Mouse (Mus musculus) stomach, postnatal 0 days (tissue): ENCODE results near the gene Prickle1. TPM values are rescaled to one million over a fixed set of nuclear protein-coding genes. Genes with fewer than 3 reads are reported as not detected.

Experiments used
- ATAC-seq: fragments of 200-750 bp; cut with Nextera tagmentation; 2 replicates; pipeline ENCODE4 v1.8.0; 2017; ENCODE audit not compliant: low FRiP score, low TSS enrichment
- DNase-seq: peaks from one replicate; pipeline ENCODE4 v3.0.0-alpha.2; 2016; ENCODE audit warnings: low spot score
- H3K27ac ChIP-seq: fragments of 300-500 bp; sonication (generic); replicated peaks from 2 replicates; pipeline ENCODE4 v1.5.1; 2014; ENCODE audit warnings: mild to moderate bottlenecking, control low read depth
- H3K27me3 ChIP-seq: fragments of 300-500 bp; sonication (generic); 2 replicates; pipeline ENCODE4 v1.6.1; 2014; ENCODE audit warnings: low read length; ENCODE audit not compliant: control insufficient read depth, insufficient read depth
- H3K36me3 ChIP-seq: fragments of 300-500 bp; sonication (generic); 2 replicates; pipeline ENCODE4 v1.6.1; 2014; ENCODE audit warnings: low read length, mixed read lengths; ENCODE audit not compliant: control insufficient read depth, insufficient read depth
- H3K4me1 ChIP-seq: fragments of 300-500 bp; sonication (generic); replicated peaks from 2 replicates; pipeline ENCODE4 v1.6.1; 2014; ENCODE audit warnings: antibody characterized with exemption; ENCODE audit not compliant: control insufficient read depth, insufficient read depth
- H3K4me2 ChIP-seq: fragments of 300-500 bp; sonication (generic); replicated peaks from 2 replicates; pipeline ENCODE4 v1.6.1; 2014; ENCODE audit warnings: low read depth, mild to moderate bottlenecking, control low read depth, moderate library complexity
- H3K4me3 ChIP-seq: fragments of 300-500 bp; sonication (generic); 2 replicates; pipeline ENCODE4 v1.5.1; 2014; ENCODE audit warnings: low read depth, low read length, control low read depth
- H3K9ac ChIP-seq: fragments of 300-500 bp; sonication (generic); 2 replicates; pipeline ENCODE4 v1.6.1; 2014; ENCODE audit warnings: mild to moderate bottlenecking, low read length, control low read depth, mixed read lengths
- H3K9me3 ChIP-seq: fragments of 300-500 bp; sonication (generic); 2 replicates; pipeline ENCODE4 v1.6.1; 2016; ENCODE audit warnings: low read length; ENCODE audit not compliant: control insufficient read depth
- CTCF ChIP-seq: IDR thresholded peaks from 2 replicates; pipeline ENCODE4 v1.5.1; 2016; ENCODE audit warnings: antibody characterized with exemption, low read depth, mild to moderate bottlenecking, moderate library complexity
- EP300 ChIP-seq: optimal IDR thresholded peaks from 2 replicates; pipeline ENCODE3; 2016; ENCODE audit warnings: antibody characterized with exemption
- WGBS: fragments of 180-500 bp; shearing (Covaris S2); extraction: QIAGEN DNeasy Blood & Tissue Kit; methylation state at CpG from one replicate; pipeline ENCODE4 v1.1.7; 2014; 5-methylcytosine and 5-hydroxymethylcytosine counted together
- polyA plus RNA-seq: library from polyadenylated mRNA; unstranded; fragments of >200 nt; fragmentation: Nextera tagmentation; extraction: Ambion mirVana; gene quantifications from 2 replicates; pipeline ENCODE4 v1.2.1, GENCODE M21; 2015

Prickle1 gene
- 6.5 and 8.1 TPM in 2 replicates for polyA plus RNA-seq

DNA sequence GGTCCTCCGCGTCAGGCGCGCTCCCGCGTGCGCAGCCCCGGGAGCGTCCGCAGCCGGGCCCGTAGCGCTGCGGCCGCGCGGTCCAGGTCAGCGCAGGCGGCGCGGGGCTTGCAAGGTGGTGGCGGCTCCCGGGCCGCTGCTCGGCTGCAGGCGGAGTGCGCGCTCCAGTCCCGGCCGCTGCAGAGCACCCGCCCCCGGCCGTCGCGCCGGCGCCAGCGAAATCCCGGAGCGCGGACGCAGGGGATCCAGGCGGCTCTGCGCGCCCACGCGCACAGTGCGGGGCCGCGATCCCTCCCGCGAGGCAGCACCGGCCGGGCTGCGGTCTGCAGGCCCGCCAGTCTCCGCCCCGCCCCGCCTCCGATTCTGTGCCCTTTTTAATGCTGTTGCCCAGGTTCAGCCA, at the start of gene Prickle1:
Prickle1 (minus strand) TSS at position 146 of the 400 bp plus-strand sequence.
- no peaks in the 10 kb centered on the region for H3K9me3 ChIP-seq
- H3K36me3 ChIP-seq, result no peaks in the 10 kb centered on the region
- peak within 1 kb of the TSS; percentile 89 for H3K4me2 ChIP-seq
- H3K27me3 ChIP-seq, result no peaks in the 10 kb centered on the region
- under 1% methylated on average over 53 of the region's 60 CpGs for WGBS
- H3K27ac ChIP-seq, result peak within 1 kb of the TSS; percentile 94
- ATAC-seq (peak; percentile 94), DNase-seq (peak; percentile 90)
- H3K9ac ChIP-seq, result peak within 1 kb of the TSS; percentile 91
- H3K4me3 ChIP-seq, result peak within 1 kb of the TSS; percentile 98
- TF ChIP-seq EP300, result no peak
- TF ChIP-seq CTCF, result peak; percentile 15; the same call in 1 of the 2 replicates
- no peaks in the 10 kb centered on the region for H3K4me1 ChIP-seq

DNA sequence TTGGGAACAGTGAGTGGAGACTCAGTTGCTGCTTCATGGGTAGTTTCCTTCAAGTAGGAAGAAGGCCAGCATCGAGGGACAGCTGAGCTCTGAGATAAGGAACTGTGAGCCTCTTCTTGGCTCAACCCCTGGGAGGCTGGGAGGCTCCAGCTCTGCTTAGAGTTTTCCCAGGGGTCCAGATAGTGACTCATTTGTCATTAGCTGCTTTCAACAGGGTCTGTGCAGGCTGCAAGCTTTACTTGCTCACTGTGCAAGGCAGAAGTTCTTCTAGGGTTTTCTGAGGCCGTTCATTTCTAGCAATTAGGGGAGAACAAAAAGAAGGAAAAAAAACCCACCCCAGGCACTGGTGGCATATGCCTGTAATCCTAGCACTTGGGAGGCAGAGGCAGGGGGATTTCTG, 44.5 kb upstream of the Prickle1 start:
- Histone ChIP-seq H3K27me3 (no peaks in the 10 kb centered on the region), H3K9ac (no peak overlapping the region), H3K4me3 (no peak overlapping the region), H3K9me3 (no peaks in the 10 kb centered on the region), H3K27ac (no peak overlapping the region), H3K36me3 (no peaks in the 10 kb centered on the region), H3K4me2 (no peak overlapping the region), H3K4me1 (no peaks in the 10 kb centered on the region)
- no peak for TF ChIP-seq EP300
- TF ChIP-seq CTCF, result no peak
- 60% methylated on average over 2 of the region's 2 CpGs for WGBS
- DNase-seq (no peak), ATAC-seq (no peak)

DNA sequence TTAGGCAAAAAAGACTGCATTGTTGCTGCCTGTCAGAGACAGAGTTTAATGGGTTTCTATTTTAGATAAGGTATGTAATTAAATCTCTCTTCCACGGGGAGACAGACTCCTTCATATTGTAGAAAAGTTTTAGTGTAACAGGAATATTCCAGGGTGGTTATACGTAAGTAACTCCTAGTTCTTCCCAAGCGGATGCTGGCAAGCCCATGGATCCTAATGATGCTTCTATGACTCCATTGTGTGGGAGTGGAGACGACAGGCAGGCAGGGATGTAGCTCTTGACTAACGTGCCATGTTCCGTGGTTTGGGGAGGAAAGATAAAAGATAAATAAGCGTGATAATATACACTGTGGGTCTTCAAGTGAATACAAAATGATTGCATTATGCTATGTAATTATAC, 41.3 kb upstream of the Prickle1 start:
- 71% methylated on average over 7 of the region's 7 CpGs for WGBS
- ATAC-seq, result no peak

DNA sequence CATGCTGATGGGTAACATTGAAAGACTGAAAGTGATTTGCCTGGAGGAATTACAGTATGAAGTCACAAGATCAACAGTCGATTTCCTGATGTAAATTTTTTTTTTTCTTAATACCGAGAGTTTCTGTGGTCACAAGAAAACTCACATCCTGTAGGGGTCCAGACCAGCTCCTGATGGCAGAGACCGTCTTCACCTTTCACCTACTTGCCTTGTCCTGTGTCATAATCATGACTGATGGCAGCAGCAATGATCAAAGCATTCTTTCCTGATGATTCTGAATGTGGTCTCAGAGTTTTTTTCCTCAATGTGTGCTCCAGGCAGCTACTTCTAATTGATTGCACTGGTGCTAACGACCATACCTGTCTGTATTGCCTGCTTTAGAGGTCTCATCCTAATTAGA, 39.9 kb upstream of the Prickle1 start:
- TF ChIP-seq EP300 (no peak), CTCF (no peak)

More for the DNA sequence above, 41.3 kb upstream of the Prickle1 start:
- Histone ChIP-seq H3K27me3 (no peaks in the 10 kb centered on the region), H3K4me2 (no peak overlapping the region), H3K36me3 (no peaks in the 10 kb centered on the region), H3K4me1 (no peaks in the 10 kb centered on the region), H3K9me3 (no peaks in the 10 kb centered on the region), H3K4me3 (no peak overlapping the region), H3K9ac (no peak overlapping the region), H3K27ac (no peak overlapping the region)
- TF ChIP-seq CTCF (no peak), EP300 (no peak)
- DNase-seq, result peak; percentile 7

DNA sequence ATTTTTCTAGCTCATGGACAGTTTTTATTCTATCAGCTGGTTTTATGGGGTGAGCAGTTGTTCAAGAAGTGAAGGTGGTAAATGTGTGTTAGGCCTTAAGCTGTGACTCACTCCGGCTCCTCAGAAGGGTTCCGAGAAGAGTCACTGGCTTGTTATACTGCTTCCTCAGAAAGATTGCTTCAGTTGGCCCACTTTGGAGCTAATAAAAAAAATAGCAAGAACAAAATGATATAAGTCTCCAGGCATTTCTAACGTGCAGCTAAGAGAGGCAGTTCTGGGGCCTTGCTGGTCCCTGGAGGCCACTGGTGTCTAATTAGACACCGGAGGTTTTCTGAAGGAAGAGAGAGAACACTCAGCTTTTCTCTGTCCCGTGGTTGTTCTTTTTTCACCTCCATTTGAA, 38.8 kb upstream of the Prickle1 start:
- DNase-seq, result no peak
- 74% methylated on average over 5 of the region's 5 CpGs for WGBS
- Histone ChIP-seq H3K4me2 (no peak overlapping the region), H3K27me3 (no peaks in the 10 kb centered on the region), H3K9ac (no peak overlapping the region), H3K4me3 (no peak overlapping the region), H3K27ac (no peak overlapping the region), H3K4me1 (no peaks in the 10 kb centered on the region), H3K9me3 (no peaks in the 10 kb centered on the region), H3K36me3 (no peaks in the 10 kb centered on the region)
- no peak for TF ChIP-seq EP300
- TF ChIP-seq CTCF, result no peak
- ATAC-seq, result no peak

More for the DNA sequence above, 39.9 kb upstream of the Prickle1 start:
- no peaks in the 10 kb centered on the region for H3K27me3 ChIP-seq
- DNase-seq (peak; percentile 3), ATAC-seq (no peak)
- H3K27ac ChIP-seq, result no peak overlapping the region
- no peak overlapping the region for H3K9ac ChIP-seq
- no peak overlapping the region for H3K4me2 ChIP-seq
- no peak overlapping the region for H3K4me3 ChIP-seq
- no peaks in the 10 kb centered on the region for H3K36me3 ChIP-seq
- no peaks in the 10 kb centered on the region for H3K9me3 ChIP-seq
- WGBS, result 38% methylated on average over 4 of the region's 4 CpGs
- no peaks in the 10 kb centered on the region for H3K4me1 ChIP-seq

DNA sequence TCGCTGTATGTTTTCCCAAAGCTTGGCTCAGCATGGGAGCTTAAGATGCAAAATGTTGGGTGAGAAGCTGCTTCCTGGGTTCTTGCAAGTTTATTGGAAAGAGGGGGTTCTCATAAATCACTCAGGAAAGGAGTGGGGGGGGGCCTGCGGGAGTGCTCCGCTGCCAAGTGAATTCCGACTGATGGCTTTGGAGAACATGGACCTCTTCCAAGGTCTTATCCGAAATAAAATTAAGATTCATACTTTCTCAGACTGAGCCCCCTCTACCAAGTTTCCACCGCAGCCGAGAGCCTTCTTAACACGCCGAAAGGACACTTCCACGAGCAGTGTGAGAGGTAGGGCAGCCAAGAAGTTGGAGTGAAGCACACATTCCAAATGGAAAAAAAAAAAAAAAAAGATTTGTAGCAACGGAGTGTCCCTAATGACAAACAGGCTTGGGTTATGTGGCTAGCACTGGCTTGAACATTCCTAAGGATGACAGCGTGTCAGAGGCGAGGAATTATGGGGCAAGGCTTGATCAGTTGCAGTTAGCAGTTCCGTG, 34.4 kb upstream of the Prickle1 start:
- no peaks in the 10 kb centered on the region for H3K27me3 ChIP-seq
- no peak for TF ChIP-seq EP300
- no peak for TF ChIP-seq CTCF
- ATAC-seq, result no peak

More for the DNA sequence above, 34.4 kb upstream of the Prickle1 start:
- Histone ChIP-seq H3K4me1 (no peaks in the 10 kb centered on the region), H3K4me3 (no peak overlapping the region), H3K36me3 (no peaks in the 10 kb centered on the region), H3K4me2 (peak overlapping the region; percentile 17), H3K9ac (no peak overlapping the region), H3K9me3 (no peaks in the 10 kb centered on the region), H3K27ac (peak overlapping the region; percentile 49; the same call in 1 of the 2 replicates)
- DNase-seq, result peak; percentile 12
- 52% methylated on average over 14 of the region's 14 CpGs for WGBS
